Mouse (Mus musculus): ENCODE results near the gene Dyrk1a. TPM values are rescaled to one million over a fixed set of nuclear protein-coding genes. Genes with fewer than 3 reads are reported as not detected.
A peak's percentile ranks its signal among the peaks of the same experiment; 100 is the strongest.

Dyrk1a gene
- polyA plus RNA-seq, 1 experiment from 2014 or later = 8.7 TPM

- 86% methylated on average over 6 of the region's 6 CpGs for WGBS
- ATAC-seq (replicated peaks; ENCODE audit: low FRiP score) = no peak
- Histone ChIP-seq H3K9ac (no peak overlapping the region), H3K4me2 (no peak overlapping the region), H3K27me3 (peaks cover 2% of the 10 kb centered on the region; the same call in 1 of the 2 replicates), H3K4me1 (peaks cover 9% of the 10 kb centered on the region), H3K4me3 (replicated peaks) (no peak overlapping the region), H3K27ac (no peak overlapping the region), H3K9me3 (replicated peaks) (0 out of 2 replicates have a peak, but pooled peaks cover 3% of the 10 kb centered on the region), H3K36me3 (no peaks in the 10 kb centered on the region)
Measured at GRCm38 (mm10) chr16:94729236-94729635, 159.4 kb downstream of the Dyrk1a start.

DNA sequence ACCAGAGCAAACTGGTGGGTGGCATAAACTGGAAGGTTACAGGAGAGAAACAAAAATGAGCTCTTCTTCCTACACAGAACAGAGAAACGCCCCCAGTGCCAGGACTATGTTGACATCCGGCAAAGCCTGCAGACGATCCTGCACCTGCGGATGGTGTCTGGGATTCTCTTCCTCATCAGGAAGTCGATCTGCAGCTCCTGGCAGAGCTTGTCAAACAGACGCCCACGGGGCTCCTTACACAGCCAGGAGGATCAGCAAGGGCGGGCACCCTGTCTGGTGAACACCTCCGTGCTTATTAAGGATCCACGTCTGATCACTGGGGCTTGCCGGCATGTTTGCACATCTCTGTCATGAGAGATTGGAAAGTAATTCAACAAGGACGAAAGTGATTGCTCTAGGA, 161.2 kb downstream of the Dyrk1a start:
- no peak overlapping the region for H3K4me2 ChIP-seq
- 0 out of 2 replicates have a peak, but pooled peaks cover 3% of the 10 kb centered on the region for H3K9me3 ChIP-seq (replicated peaks)
- no peak overlapping the region for H3K27ac ChIP-seq
- H3K27me3 ChIP-seq = no peaks in the 10 kb centered on the region
- H3K4me1 ChIP-seq = no peaks in the 10 kb centered on the region
- no peak overlapping the region for H3K4me3 ChIP-seq (replicated peaks)
- H3K36me3 ChIP-seq = no peaks in the 10 kb centered on the region
- no peak overlapping the region for H3K9ac ChIP-seq
- WGBS = 56% methylated on average over 12 of the region's 12 CpGs
- no peak for ATAC-seq (replicated peaks; ENCODE audit: low FRiP score)

GRCm38 (mm10) chr16:94735472-94735871, 165.7 kb downstream of the Dyrk1a start:
- Histone ChIP-seq H3K27me3 (no peaks in the 10 kb centered on the region), H3K9me3 (replicated peaks) (no peaks in the 10 kb centered on the region), H3K27ac (no peak overlapping the region), H3K36me3 (no peaks in the 10 kb centered on the region), H3K4me1 (no peaks in the 10 kb centered on the region), H3K4me2 (no peak overlapping the region), H3K9ac (no peak overlapping the region), H3K4me3 (replicated peaks) (no peak overlapping the region)
- no peak for ATAC-seq (replicated peaks; ENCODE audit: low FRiP score)
- WGBS = 62% methylated on average over 3 of the region's 3 CpGs

- no peak for ATAC-seq (replicated peaks; ENCODE audit: low FRiP score)
- no peaks in the 10 kb centered on the region for H3K4me1 ChIP-seq
- H3K9ac ChIP-seq = no peak overlapping the region
- H3K36me3 ChIP-seq = no peaks in the 10 kb centered on the region
- H3K4me2 ChIP-seq = no peak overlapping the region
- H3K27ac ChIP-seq = no peak overlapping the region
- WGBS = 85% methylated on average over 8 of the region's 8 CpGs
- H3K9me3 ChIP-seq (replicated peaks) = no peaks in the 10 kb centered on the region
- no peak overlapping the region for H3K4me3 ChIP-seq (replicated peaks)
- no peaks in the 10 kb centered on the region for H3K27me3 ChIP-seq
Measured at GRCm38 (mm10) chr16:94736462-94737358, 166.9 kb downstream of the Dyrk1a start.

- WGBS = 95% methylated on average over 1 of the region's 1 CpGs
- no peak overlapping the region for H3K4me2 ChIP-seq
- H3K4me1 ChIP-seq = no peaks in the 10 kb centered on the region
- no peaks in the 10 kb centered on the region for H3K27me3 ChIP-seq
- ATAC-seq (replicated peaks; ENCODE audit: low FRiP score) = no peak
- H3K36me3 ChIP-seq = no peaks in the 10 kb centered on the region
- H3K4me3 ChIP-seq (replicated peaks) = no peak overlapping the region
- H3K27ac ChIP-seq = no peak overlapping the region
- H3K9ac ChIP-seq = no peak overlapping the region
- H3K9me3 ChIP-seq (replicated peaks) = no peaks in the 10 kb centered on the region
Measured at GRCm38 (mm10) chr16:94737359-94737687, 167.5 kb downstream of the Dyrk1a start.

DNA sequence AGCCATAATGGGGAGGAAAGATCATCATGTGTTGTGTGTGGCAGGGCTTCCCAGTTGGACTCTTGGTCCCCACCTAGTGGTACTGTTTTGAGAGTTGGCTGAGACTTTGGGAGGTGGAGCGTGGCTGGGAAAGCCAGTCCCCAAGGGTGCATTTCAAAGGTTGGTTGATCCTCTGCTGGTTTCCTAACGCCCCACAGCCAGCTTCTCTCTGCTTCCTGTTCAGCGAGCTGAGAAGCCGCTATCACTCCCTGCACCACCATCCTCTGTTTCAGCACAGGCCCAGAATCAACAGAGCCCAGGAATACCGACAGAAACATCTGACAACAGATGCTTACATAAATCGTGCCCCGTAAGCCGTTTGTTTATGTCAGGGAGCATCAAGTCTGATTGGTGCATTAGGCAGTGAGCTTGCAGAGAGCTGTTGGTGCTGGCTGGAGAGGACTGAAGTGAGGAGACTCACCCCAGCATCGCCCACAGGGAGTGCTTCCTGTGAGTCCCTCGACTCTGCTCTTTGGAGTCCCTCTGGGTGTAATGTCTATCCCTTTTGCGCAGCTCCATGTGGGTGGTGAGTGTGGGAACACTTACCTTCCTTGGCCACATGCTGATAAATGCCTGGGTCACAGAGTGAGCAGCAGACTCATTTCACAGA, 174.2 kb downstream of the Dyrk1a start:
- peak overlapping the region; percentile 36 for H3K4me3 ChIP-seq (replicated peaks)
- H3K9me3 ChIP-seq (replicated peaks) = no peaks in the 10 kb centered on the region
- H3K27me3 ChIP-seq = no peaks in the 10 kb centered on the region
- WGBS = 6% methylated on average over 11 of the region's 11 CpGs
- no peak overlapping the region for H3K27ac ChIP-seq
- H3K4me1 ChIP-seq = peaks cover 14% of the 10 kb centered on the region
- peak overlapping the region; percentile 56 for H3K4me2 ChIP-seq
- ATAC-seq (replicated peaks; ENCODE audit: low FRiP score) = peak; percentile 75
- H3K9ac ChIP-seq = no peak overlapping the region
- no peaks in the 10 kb centered on the region for H3K36me3 ChIP-seq

DNA sequence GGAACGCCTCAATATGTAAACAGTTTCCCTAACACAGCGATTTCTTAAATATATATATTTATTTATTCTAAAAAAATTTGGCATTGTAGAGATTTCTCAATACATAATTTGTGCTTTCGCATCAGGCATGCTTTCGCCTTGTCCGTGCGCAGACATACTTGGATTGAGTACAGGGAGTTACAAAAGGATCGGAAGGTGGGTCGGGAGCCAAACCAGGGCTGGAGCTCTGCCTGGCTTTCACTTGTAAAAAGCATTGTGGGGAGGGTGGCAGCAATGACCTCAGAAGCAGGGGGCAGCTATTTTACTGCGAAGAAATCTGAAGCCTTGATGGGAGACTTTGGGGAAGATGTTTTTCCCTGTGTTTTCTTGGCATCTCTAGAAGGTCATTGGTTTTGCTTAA, 175.2 kb downstream of the Dyrk1a start:
- no peak for ATAC-seq (replicated peaks; ENCODE audit: low FRiP score)
- H3K9me3 ChIP-seq (replicated peaks) = no peaks in the 10 kb centered on the region
- H3K4me3 ChIP-seq (replicated peaks) = no peak overlapping the region
- 71% methylated on average over 9 of the region's 9 CpGs for WGBS
- H3K9ac ChIP-seq = no peak overlapping the region
- peaks cover 16% of the 10 kb centered on the region for H3K4me1 ChIP-seq
- no peaks in the 10 kb centered on the region for H3K36me3 ChIP-seq
- H3K27ac ChIP-seq = no peak overlapping the region
- H3K4me2 ChIP-seq = no peak overlapping the region
- no peaks in the 10 kb centered on the region for H3K27me3 ChIP-seq

Other genes with a start within 250 kb of the Dyrk1a start
- gene Ripply3, start 241.6 kb upstream of the Dyrk1a start, polyA plus RNA-seq (2015; fragmentation: Nextera tagmentation; extraction: Ambion mirVana) = 14.6 and 15.1 TPM in 2 replicates
- 228 and 230 TPM in 2 replicates for gene Ttc3, start 199.4 kb upstream of the Dyrk1a start, polyA plus RNA-seq (2015; fragmentation: Nextera tagmentation; extraction: Ambion mirVana)
- 113 and 129 TPM in 2 replicates for gene Pigp, start 198.2 kb upstream of the Dyrk1a start, polyA plus RNA-seq (2015; fragmentation: Nextera tagmentation; extraction: Ambion mirVana)
- 56.4 and 59.3 TPM in 2 replicates for gene Vps26c, start 43.2 kb upstream of the Dyrk1a start, polyA plus RNA-seq (2015; fragmentation: Nextera tagmentation; extraction: Ambion mirVana)